Mouse (Mus musculus) heart, embryonic 11.5 days (tissue): ENCODE data around the gene Slc25a19. TPM values are rescaled to one million over a fixed set of nuclear protein-coding genes. Genes with fewer than 3 reads are reported as not detected.

ENCODE experiments used
- ATAC-seq: fragments of 200-750 bp; cut with Nextera tagmentation; replicated peaks from 2 replicates; pipeline ENCODE4 v1.8.0; 2017; ENCODE audit warnings: moderate library complexity; ENCODE audit not compliant: insufficient number of reproducible peaks, low FRiP score, low TSS enrichment
- H3K27ac ChIP-seq: fragments of 300-500 bp; sonication (generic); 2 replicates; pipeline ENCODE4 v1.5.1; 2014; ENCODE audit warnings: mild to moderate bottlenecking, low read depth, low read length
- H3K27me3 ChIP-seq: fragments of 300-500 bp; sonication (generic); 2 replicates; pipeline ENCODE4 v1.6.1; 2014; ENCODE audit warnings: mild to moderate bottlenecking, low read length, mixed read lengths; ENCODE audit not compliant: control insufficient read depth, insufficient read depth
- H3K36me3 ChIP-seq: fragments of 300-500 bp; sonication (generic); 2 replicates; pipeline ENCODE4 v1.6.1; 2014; ENCODE audit warnings: mild to moderate bottlenecking, low read length, moderate library complexity, mixed read lengths; ENCODE audit not compliant: control insufficient read depth, insufficient read depth
- H3K4me1 ChIP-seq: fragments of 300-500 bp; sonication (generic); 2 replicates; pipeline ENCODE4 v1.6.1; 2014; ENCODE audit warnings: low read length; ENCODE audit not compliant: control insufficient read depth, insufficient read depth
- H3K4me2 ChIP-seq: fragments of 300-500 bp; sonication (generic); 2 replicates; pipeline ENCODE4 v1.6.1; 2014; ENCODE audit warnings: mild to moderate bottlenecking, moderate library complexity
- H3K4me3 ChIP-seq: fragments of 300-500 bp; sonication (generic); 2 replicates; pipeline ENCODE4 v1.5.1; 2014; ENCODE audit warnings: low read depth, low read length
- H3K9ac ChIP-seq: fragments of 300-500 bp; sonication (generic); 2 replicates; pipeline ENCODE4 v1.6.1; 2014; ENCODE audit warnings: mild to moderate bottlenecking, low read depth, low read length, moderate library complexity
- H3K9me3 ChIP-seq: fragments of 300-500 bp; sonication (generic); replicated peaks from 2 replicates; pipeline ENCODE4 v1.6.1; 2016; ENCODE audit warnings: low read length; ENCODE audit not compliant: control insufficient read depth
- WGBS: fragments of 180-500 bp; shearing (Covaris S2); extraction: QIAGEN DNeasy Blood & Tissue Kit; methylation state at CpG from one replicate; pipeline ENCODE4 v1.1.7; 2014; ENCODE audit not compliant: insufficient replicate concordance; 5-methylcytosine and 5-hydroxymethylcytosine counted together
- polyA plus RNA-seq: library from polyadenylated mRNA; unstranded; fragments of >200 nt; fragmentation: Nextera tagmentation; extraction: Ambion mirVana; gene quantifications from 2 replicates; pipeline ENCODE4 v1.2.1, GENCODE M21; 2014

Gene Slc25a19
- polyA plus RNA-seq, 1 experiment from 2014 or later: 35.7 TPM

DNA sequence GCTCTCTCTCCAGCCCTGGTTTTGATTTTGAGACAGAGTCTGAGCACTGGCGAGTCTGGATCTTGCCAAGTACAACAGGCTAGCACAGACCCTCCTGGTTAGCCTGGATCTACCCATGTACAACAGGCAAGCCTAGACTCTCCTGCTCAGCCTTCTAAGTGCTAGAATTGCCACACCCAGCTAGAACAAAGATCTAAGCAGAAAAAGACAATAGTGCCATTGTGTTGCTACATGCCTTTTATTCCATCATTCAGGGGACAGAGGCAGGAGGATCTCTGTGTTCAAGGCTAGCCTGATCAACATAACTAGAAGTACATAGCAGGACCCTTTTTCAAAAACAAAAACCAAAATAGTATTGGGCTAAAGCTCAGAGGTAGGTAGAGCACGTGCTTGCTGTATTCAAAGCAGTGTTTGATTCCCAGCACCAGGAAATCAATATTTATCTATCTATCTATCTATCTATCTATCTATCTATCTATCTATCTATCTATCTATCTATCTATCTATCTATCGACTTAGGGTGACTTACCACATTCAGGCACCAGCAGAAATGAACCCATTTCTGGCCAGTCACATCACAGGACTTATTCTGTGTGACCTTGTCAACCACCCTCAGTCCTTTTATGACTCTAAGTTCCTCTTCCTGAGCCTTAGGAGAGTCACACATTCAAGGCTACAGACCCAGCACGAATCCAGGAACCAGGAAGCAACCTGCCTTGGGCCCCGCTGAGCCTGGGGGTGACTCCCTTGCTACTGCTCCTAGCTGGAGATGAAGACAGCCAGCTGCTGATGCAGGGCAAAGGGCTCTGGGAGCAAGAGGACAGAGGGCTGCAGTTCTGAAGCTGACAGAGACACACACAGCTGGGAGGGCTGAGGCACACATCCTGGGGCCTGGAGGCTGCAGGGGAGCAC, 10.7 kb upstream of the Slc25a19 start:
- H3K4me2 ChIP-seq: no peak overlapping the region
- no peaks in the 10 kb centered on the region for H3K36me3 ChIP-seq
- no peak overlapping the region for H3K27ac ChIP-seq
- H3K9me3 ChIP-seq: no peaks in the 10 kb centered on the region
- H3K4me3 ChIP-seq: no peak overlapping the region
- 59% methylated on average over 5 of the region's 5 CpGs for WGBS
- no peak overlapping the region for H3K9ac ChIP-seq
- ATAC-seq: no peak
- H3K4me1 ChIP-seq: peaks cover 5% of the 10 kb centered on the region; the same call in 1 of the 2 replicates
- no peaks in the 10 kb centered on the region for H3K27me3 ChIP-seq

DNA sequence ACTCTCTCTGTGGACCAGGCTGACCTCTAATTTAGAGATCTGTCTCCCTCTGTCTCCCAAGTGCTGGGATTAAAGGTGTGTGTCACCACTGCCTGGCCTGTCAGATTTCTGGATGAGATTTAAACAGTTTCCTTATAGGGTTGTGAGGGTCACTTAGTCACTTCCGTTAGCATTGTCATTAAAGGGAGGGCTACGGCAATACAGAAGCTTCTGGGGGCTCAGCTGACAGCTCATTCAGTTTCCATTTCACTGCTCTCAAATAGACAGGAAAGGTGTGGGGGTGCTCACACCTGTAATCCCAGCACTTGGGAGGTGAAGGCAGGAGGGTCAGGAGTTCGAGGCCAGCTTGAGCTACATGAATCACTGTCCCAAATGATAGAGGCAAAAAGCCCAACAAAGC, 8.9 kb upstream of the Slc25a19 start:
- peaks cover 5% of the 10 kb centered on the region; the same call in 1 of the 2 replicates for H3K4me1 ChIP-seq
- no peak overlapping the region for H3K9ac ChIP-seq
- H3K27ac ChIP-seq: no peak overlapping the region
- H3K36me3 ChIP-seq: no peaks in the 10 kb centered on the region
- H3K27me3 ChIP-seq: no peaks in the 10 kb centered on the region
- ATAC-seq: no peak
- no peak overlapping the region for H3K4me3 ChIP-seq
- H3K9me3 ChIP-seq: no peaks in the 10 kb centered on the region
- H3K4me2 ChIP-seq: no peak overlapping the region
- 72% methylated on average over 3 of the region's 3 CpGs for WGBS

DNA sequence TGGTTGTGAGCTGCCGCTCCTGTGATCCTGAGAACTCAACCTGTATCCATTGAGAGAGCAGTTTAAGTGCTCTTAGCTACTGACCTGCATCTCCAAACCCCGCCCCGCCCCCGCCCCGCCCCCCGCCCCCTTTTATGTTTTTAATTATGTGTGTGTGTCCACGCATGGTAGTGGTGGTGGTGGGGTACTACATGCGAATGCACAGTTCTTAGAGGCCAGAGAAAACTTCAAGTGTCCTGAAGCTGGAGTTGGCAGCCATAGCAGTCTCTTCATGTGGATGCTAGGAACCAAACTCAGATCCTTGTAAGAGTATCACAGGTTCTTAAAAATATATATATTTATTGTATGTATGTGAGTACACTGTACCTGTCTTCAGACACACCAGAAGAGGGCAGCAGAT, 7.4 kb upstream of the Slc25a19 start:
- H3K36me3 ChIP-seq: no peaks in the 10 kb centered on the region
- H3K4me2 ChIP-seq: no peak overlapping the region
- no peak overlapping the region for H3K9ac ChIP-seq
- H3K9me3 ChIP-seq: no peaks in the 10 kb centered on the region
- peaks cover 5% of the 10 kb centered on the region; the same call in 1 of the 2 replicates for H3K4me1 ChIP-seq
- no peak overlapping the region for H3K4me3 ChIP-seq
- no peak overlapping the region for H3K27ac ChIP-seq
- 59% methylated on average over 8 of the region's 8 CpGs for WGBS
- no peak for ATAC-seq
- no peaks in the 10 kb centered on the region for H3K27me3 ChIP-seq

DNA sequence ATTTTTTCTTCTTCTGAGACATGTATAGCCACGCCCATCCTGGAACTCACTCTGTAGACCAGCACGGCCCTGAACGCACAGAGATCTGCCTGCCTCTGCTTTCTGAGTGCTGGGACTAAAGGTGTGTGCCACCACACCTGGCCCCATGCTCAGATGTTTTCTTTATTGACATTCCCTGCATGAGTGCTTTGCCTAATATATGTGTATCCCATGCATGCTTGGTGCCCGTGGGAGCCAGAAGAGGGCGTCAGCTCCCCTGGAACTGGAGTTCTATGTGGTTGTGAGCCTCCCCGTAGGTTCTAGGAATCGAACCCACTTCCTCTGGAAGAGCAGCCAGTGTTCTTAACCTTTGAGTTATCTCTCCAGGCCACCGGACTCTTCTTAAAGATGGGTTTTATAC, 6.9 kb upstream of the Slc25a19 start:
- Histone ChIP-seq H3K4me3 (no peak overlapping the region), H3K36me3 (no peaks in the 10 kb centered on the region)
- WGBS: 72% methylated on average over 8 of the region's 8 CpGs

DNA sequence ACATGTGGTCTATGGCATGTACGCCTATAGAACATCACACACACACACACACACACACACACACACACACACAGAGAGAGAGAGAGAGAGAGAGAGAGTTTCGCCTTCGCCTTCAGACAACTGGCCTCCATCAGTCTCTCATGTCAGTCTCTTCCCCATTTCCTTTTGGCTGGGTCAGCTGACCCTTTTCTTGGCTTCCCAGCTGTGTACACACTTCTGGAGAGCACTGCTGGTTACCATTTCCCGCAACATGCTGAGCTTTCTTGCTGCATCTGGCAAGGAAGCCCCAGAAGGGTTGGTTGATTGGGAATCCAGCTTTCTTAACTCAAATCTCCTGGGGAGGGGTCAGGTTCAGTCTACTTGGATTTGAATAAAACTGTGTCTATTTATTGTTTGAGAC, 6.0 kb upstream of the Slc25a19 start:
- Histone ChIP-seq H3K36me3 (no peaks in the 10 kb centered on the region), H3K4me2 (no peak overlapping the region), H3K4me1 (peaks cover 2% of the 10 kb centered on the region; the same call in 1 of the 2 replicates), H3K9me3 (no peaks in the 10 kb centered on the region), H3K27me3 (no peaks in the 10 kb centered on the region), H3K27ac (no peak overlapping the region), H3K9ac (no peak overlapping the region), H3K4me3 (no peak overlapping the region)
- WGBS: 85% methylated on average over 4 of the region's 4 CpGs
- ATAC-seq: no peak

More for the DNA sequence above, 6.9 kb upstream of the Slc25a19 start:
- peaks cover 5% of the 10 kb centered on the region; the same call in 1 of the 2 replicates for H3K4me1 ChIP-seq
- no peak overlapping the region for H3K27ac ChIP-seq
- no peak overlapping the region for H3K9ac ChIP-seq
- H3K9me3 ChIP-seq: no peaks in the 10 kb centered on the region
- no peak overlapping the region for H3K4me2 ChIP-seq
- no peaks in the 10 kb centered on the region for H3K27me3 ChIP-seq
- ATAC-seq: no peak

DNA sequence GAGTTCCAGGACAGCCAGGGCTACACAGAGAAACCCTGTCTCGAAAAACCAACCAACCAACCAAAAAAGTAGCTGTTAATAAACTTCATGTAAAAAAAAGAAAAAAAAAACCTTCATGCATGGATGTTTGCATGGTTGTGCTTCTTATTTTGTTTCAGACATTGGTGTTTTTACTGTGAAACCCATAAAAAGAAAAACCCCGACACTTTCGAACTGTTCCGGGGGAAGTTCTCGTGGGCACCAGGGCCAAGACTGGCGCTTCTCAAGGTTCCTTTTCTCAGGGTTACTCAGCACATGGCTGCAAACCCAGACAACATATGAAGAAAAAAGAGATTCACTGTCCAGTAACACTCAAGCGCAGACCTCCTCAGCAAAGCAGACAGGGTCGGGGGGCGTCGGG, 4.8 kb upstream of the Slc25a19 start:
- WGBS: 81% methylated on average over 10 of the region's 10 CpGs
- no peaks in the 10 kb centered on the region for H3K36me3 ChIP-seq
- no peaks in the 10 kb centered on the region for H3K4me1 ChIP-seq
- H3K27ac ChIP-seq: no peak overlapping the region
- H3K4me2 ChIP-seq: no peak overlapping the region
- no peak for ATAC-seq
- no peaks in the 10 kb centered on the region for H3K27me3 ChIP-seq
- H3K4me3 ChIP-seq: no peak overlapping the region
- H3K9me3 ChIP-seq: no peaks in the 10 kb centered on the region
- H3K9ac ChIP-seq: no peak overlapping the region

DNA sequence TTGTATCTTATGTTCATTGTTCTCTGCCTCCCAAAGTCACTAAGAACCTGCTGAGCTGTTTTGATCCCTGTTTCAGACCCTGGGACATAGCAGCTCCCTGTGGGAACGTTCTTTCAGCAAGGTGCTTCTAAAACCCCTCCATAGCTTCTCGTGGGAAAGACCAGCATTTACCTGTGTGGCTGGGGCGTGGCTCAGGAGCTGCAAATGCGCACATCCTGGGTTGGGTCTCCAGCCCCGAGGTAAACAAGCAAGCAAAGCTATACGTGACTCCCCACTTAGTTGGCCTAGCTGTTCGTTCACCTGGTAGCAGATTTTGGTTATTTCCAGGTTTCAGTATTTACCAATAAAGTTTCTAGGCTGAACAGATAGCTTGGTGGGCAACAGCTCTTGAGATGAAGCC, 4.2 kb upstream of the Slc25a19 start:
- Histone ChIP-seq H3K4me1 (no peaks in the 10 kb centered on the region), H3K27ac (no peak overlapping the region), H3K4me2 (no peak overlapping the region), H3K4me3 (no peak overlapping the region), H3K27me3 (no peaks in the 10 kb centered on the region), H3K36me3 (no peaks in the 10 kb centered on the region), H3K9me3 (no peaks in the 10 kb centered on the region), H3K9ac (no peak overlapping the region)
- no peak for ATAC-seq
- 73% methylated on average over 7 of the region's 7 CpGs for WGBS

DNA sequence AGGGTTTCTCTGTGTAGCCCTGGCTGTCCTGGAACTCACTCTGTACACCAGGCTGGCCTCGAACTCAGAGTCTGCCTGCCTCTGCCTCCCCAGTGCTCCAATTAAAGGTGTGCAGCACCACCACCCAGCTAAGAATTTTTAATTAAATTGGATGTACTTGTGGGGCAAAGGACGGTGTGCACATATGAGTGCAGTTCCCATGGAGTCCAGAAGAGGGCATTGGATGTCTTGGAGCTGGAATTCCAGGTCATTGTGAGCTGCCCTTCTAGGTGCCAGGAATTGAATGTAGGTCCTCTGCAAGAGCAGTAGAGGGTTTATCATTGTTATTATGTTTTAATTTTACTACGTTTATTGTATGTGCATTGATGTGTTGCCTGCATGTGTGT, 3.4 kb upstream of the Slc25a19 start:
- H3K4me2 ChIP-seq: no peak overlapping the region; the same call in 1 of the 2 replicates
- H3K4me1 ChIP-seq: 0 out of 2 replicates have a peak, but pooled peaks cover 4% of the 10 kb centered on the region
- WGBS: 18% methylated on average over 3 of the region's 3 CpGs
- H3K9me3 ChIP-seq: no peaks in the 10 kb centered on the region
- no peak overlapping the region for H3K4me3 ChIP-seq
- no peak overlapping the region for H3K9ac ChIP-seq
- H3K27ac ChIP-seq: no peak overlapping the region
- no peaks in the 10 kb centered on the region for H3K27me3 ChIP-seq
- no peaks in the 10 kb centered on the region for H3K36me3 ChIP-seq
- no peak for ATAC-seq
